Mouse (Mus musculus) ES-Bruce4 (cell line): ENCODE measurements at regions not wholly inside any gene's neighbourhood (a gene's known extent, or its start where the extent isn't known, plus 50 kb on each side); places are given as distances from the start of the nearest gene placed in this dataset.

Experiments
- H3K27ac ChIP-seq: 2 replicates; pipeline ENCODE4 v1.5.1; 2012; ENCODE audit warnings: low read length, inconsistent platforms; ENCODE audit not compliant: insufficient read depth
- H3K27me3 ChIP-seq: 2 replicates; pipeline ENCODE4 v1.6.1; 2012; ENCODE audit warnings: mild to moderate bottlenecking, low read length, inconsistent platforms; ENCODE audit not compliant: control insufficient read depth, poor library complexity, insufficient read depth, severe bottlenecking
- H3K36me3 ChIP-seq: 2 replicates; pipeline ENCODE4 v1.6.1; 2012; ENCODE audit warnings: inconsistent platforms, mild to moderate bottlenecking, low read length, moderate library complexity; ENCODE audit not compliant: control insufficient read depth, poor library complexity, insufficient read depth, severe bottlenecking
- H3K4me1 ChIP-seq: one replicate; pipeline ENCODE4 v1.8.1; 2011; ENCODE audit warnings: low read length; ENCODE audit not compliant: control insufficient read depth, insufficient read depth
- H3K4me3 ChIP-seq: 2 replicates; pipeline ENCODE4 v1.5.1; 2011; ENCODE audit warnings: low read depth, mild to moderate bottlenecking, low read length
- H3K9ac ChIP-seq: 2 replicates; pipeline ENCODE4 v1.6.1; 2012; ENCODE audit warnings: low read depth, mild to moderate bottlenecking, inconsistent platforms; ENCODE audit not compliant: poor library complexity, severe bottlenecking
- H3K9me3 ChIP-seq: replicated peaks from 2 replicates; pipeline ENCODE4 v1.6.1; 2012; ENCODE audit warnings: mild to moderate bottlenecking, low read length, inconsistent platforms; ENCODE audit not compliant: control insufficient read depth, poor library complexity, insufficient read depth, severe bottlenecking
- CTCF ChIP-seq: IDR thresholded peaks from one replicate; pipeline ENCODE4 v1.8.1; 2011; ENCODE audit warnings: low read depth, low read length
- EP300 ChIP-seq: IDR thresholded peaks from 2 replicates; pipeline ENCODE4 v1.6.1; 2011; ENCODE audit warnings: low read depth, low read length; ENCODE audit not compliant: insufficient read depth
- POLR2A ChIP-seq: IDR thresholded peaks from one replicate; pipeline ENCODE4 v1.8.1; 2011; ENCODE audit warnings: low read length; ENCODE audit not compliant: insufficient read depth

DNA sequence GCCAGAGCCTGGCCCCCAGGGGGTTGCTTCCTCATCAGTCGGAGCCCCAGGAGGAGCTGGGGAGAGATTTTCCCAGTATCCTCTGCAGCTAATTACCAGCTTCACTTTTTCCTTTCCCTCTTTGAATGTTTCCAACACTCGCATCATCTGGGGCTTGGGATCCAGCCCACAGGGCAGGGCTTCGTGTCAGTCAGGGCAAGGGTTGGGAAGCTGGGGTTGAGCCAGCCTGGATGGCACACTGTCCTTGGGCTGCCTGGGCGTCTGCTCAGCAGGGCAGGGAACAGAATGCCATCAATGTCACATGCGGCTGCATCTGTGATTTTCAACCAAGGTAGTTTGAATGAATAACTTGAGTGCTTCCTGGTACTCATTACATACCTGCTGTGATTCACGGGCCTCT lies 52.4 kb upstream of the Tle3 start:
- no peaks in the 10 kb centered on the region for H3K27me3 ChIP-seq
- H3K27ac ChIP-seq, result no peak overlapping the region
- peaks cover 19% of the 10 kb centered on the region for H3K4me1 ChIP-seq
- H3K4me3 ChIP-seq, result no peak overlapping the region
- no peak for TF ChIP-seq CTCF
- no peak for TF ChIP-seq POLR2A
- TF ChIP-seq EP300, result no peak
- H3K36me3 ChIP-seq, result no peaks in the 10 kb centered on the region
- H3K9me3 ChIP-seq, result no peaks in the 10 kb centered on the region
- H3K9ac ChIP-seq, result no peak overlapping the region

DNA sequence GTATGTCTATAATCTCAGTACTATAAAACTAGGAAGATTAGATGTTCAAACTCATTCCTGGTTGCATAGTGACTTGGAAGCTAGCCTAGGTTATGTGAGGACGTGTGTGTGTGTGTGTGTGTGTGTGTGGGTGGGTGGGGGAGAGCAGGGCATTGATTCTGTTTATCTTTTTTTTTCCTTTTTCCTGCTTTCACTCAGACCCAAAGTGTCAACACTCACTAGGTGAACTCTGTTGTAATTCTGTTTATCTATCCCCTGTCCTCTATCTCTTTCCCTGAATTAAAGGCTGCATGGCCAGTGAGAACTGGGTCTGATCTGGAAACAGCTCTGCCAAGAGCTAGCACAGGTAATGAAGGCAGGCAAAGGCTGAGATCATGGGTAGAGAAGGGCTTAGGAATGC lies 50.9 kb upstream of the Tle3 start:
- Histone ChIP-seq H3K4me3 (no peak overlapping the region), H3K36me3 (no peaks in the 10 kb centered on the region), H3K27ac (no peak overlapping the region), H3K4me1 (peaks cover 16% of the 10 kb centered on the region), H3K27me3 (no peaks in the 10 kb centered on the region), H3K9me3 (no peaks in the 10 kb centered on the region), H3K9ac (no peak overlapping the region)
- TF ChIP-seq EP300, result no peak
- no peak for TF ChIP-seq POLR2A
- TF ChIP-seq CTCF, result no peak

DNA sequence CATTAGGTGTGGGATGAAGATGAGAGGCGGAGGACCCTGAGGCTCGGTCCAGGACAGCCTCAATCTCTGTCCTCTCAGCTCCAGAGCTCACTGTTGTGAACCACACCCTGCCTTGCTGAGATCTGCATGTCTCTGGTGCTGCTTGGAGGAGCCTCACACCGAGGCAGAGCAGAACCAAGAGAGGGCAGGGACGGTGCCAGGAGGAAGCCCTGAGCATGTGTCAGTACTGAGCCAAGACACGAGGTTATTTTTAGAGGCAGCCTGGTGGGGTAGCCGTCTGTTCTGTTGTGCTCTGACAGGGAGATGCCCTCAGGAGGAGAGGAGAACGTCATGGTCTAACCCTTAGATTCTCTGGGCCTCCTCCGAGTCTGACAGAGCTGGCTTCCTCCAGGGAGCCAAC lies 50.3 kb upstream of the Tle3 start:
- Histone ChIP-seq H3K36me3 (no peaks in the 10 kb centered on the region), H3K4me1 (peaks cover 14% of the 10 kb centered on the region), H3K9me3 (no peaks in the 10 kb centered on the region), H3K4me3 (no peak overlapping the region), H3K27me3 (no peaks in the 10 kb centered on the region), H3K27ac (no peak overlapping the region), H3K9ac (no peak overlapping the region)
- TF ChIP-seq POLR2A (no peak), CTCF (no peak), EP300 (no peak)

DNA sequence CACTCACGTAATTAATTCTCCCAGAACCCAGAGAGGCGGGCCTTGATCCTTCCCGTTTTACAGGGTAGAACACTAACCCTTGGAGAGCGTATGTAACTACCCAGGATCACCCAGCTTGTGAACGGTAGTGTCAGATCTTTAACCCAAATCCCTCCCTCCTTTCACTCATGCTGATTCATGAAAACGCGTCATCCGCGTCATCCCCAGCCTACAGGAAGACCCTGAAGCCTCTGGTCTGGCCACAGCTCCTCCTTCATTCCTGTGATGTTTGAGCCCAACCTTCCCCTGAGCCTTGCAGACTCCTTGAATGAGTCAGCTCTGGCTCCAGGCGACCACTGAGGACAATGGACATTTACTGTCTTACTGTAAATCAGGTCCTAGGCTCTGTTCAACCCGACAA lies 49.8 kb upstream of the Tle3 start:
- Histone ChIP-seq H3K36me3 (no peaks in the 10 kb centered on the region), H3K4me3 (no peak overlapping the region), H3K9me3 (no peaks in the 10 kb centered on the region), H3K27ac (no peak overlapping the region), H3K9ac (no peak overlapping the region), H3K27me3 (no peaks in the 10 kb centered on the region), H3K4me1 (peaks cover 14% of the 10 kb centered on the region)
- TF ChIP-seq POLR2A, result no peak
- TF ChIP-seq CTCF, result no peak
- no peak for TF ChIP-seq EP300
